Mouse (Mus musculus) kidney, adult 2 months (tissue): ENCODE measurements around the gene Mia2. TPM values are rescaled to one million over a fixed set of nuclear protein-coding genes. Genes with fewer than 3 reads are reported as not detected.

Experiments used
- DNase-seq: peaks from one replicate; pipeline ENCODE4 v3.0.0; 2021
- H3K27ac ChIP-seq: fragments of 200-500 bp; 2 replicates; pipeline ENCODE4 v1.5.1; 2012; ENCODE audit warnings: low read depth, low read length, control low read depth, inconsistent platforms; ENCODE audit not compliant: insufficient read depth
- H3K27me3 ChIP-seq: fragments of 200-500 bp; replicated peaks from 2 replicates; pipeline ENCODE4 v1.6.1; 2012; ENCODE audit warnings: mild to moderate bottlenecking, moderate library complexity, low read length, inconsistent platforms; ENCODE audit not compliant: control insufficient read depth, insufficient read depth
- H3K36me3 ChIP-seq: fragments of 200-500 bp; 2 replicates; pipeline ENCODE4 v1.6.1; 2012; ENCODE audit warnings: mild to moderate bottlenecking, moderate library complexity, low read length, inconsistent platforms; ENCODE audit not compliant: control insufficient read depth, insufficient read depth
- H3K4me1 ChIP-seq: fragments of 200-500 bp; 2 replicates; pipeline ENCODE4 v1.6.1; 2011; ENCODE audit warnings: low read length; ENCODE audit not compliant: control insufficient read depth, insufficient read depth
- H3K4me3 ChIP-seq: fragments of 200-500 bp; 2 replicates; pipeline ENCODE4 v1.5.1; 2011; ENCODE audit warnings: mild to moderate bottlenecking, low read depth, low read length, control low read depth; ENCODE audit not compliant: insufficient read depth
- CTCF ChIP-seq: fragments of 200-500 bp; conservative IDR thresholded peaks from 2 replicates; pipeline ENCODE4 v1.5.1; 2011; ENCODE audit warnings: low read depth, mild to moderate bottlenecking, control low read depth, low read length, moderate library complexity, mixed read lengths; ENCODE audit not compliant: insufficient read depth, insufficient read length
- POLR2A ChIP-seq: fragments of 200-500 bp; IDR thresholded peaks from one replicate; pipeline ENCODE4 v1.6.1; 2011; ENCODE audit warnings: low read depth, low read length, control low read depth
- WGBS: fragments of 180-500 bp; shearing (Covaris S2); methylation state at CpG from one replicate; pipeline ENCODE4 v1.1.7; 2018; 5-methylcytosine and 5-hydroxymethylcytosine counted together
- polyA plus RNA-seq: library from polyadenylated mRNA; depleted of rRNA; stranded (reverse); fragments of >200 nt; gene quantifications from 2 replicates; pipeline ENCODE4 v1.2.3, GENCODE M21; 2012

The Mia2 gene
- polyA plus RNA-seq, 1 experiment = 102 TPM

GRCm38 (mm10) chr12:59129592-59129991 is 34.0 kb downstream of the Mia2 start:
- Histone ChIP-seq H3K4me3 (peak overlapping the region; percentile 53), H3K36me3 (no peaks in the 10 kb centered on the region), H3K4me1 (peaks cover 14% of the 10 kb centered on the region; the same call in 1 of the 2 replicates), H3K27me3 (no peaks in the 10 kb centered on the region), H3K27ac (peak overlapping the region; percentile 98)
- TF ChIP-seq CTCF = no peak
- TF ChIP-seq POLR2A = no peak
- DNase-seq = peak; percentile 84
- 2% methylated on average over 6 of the region's 6 CpGs for whole genome bisulfite sequencing

- DNase-seq = peak; percentile 39
- TF ChIP-seq POLR2A (no peak), CTCF (no peak)
- WGBS = 0% methylated on average over 3 of the region's 3 CpGs
These were observed 34.6 kb downstream of the Mia2 start for GRCm38 (mm10) chr12:59130249-59130648.

GRCm38 (mm10) chr12:59130651-59131577 is 35.3 kb downstream of the Mia2 start:
- Histone ChIP-seq H3K4me3 (peak overlapping the region; percentile 53), H3K4me1 (peaks cover 14% of the 10 kb centered on the region; the same call in 1 of the 2 replicates), H3K27me3 (no peaks in the 10 kb centered on the region), H3K36me3 (no peaks in the 10 kb centered on the region), H3K27ac (peak overlapping the region; percentile 90)
- DNase-seq = peak; percentile 96
- TF ChIP-seq POLR2A (peak; percentile 22), CTCF (no peak)
- 1% methylated on average over 100 of the region's 100 CpGs for WGBS

More at GRCm38 (mm10) chr12:59130249-59130648, 34.6 kb downstream of the Mia2 start:
- Histone ChIP-seq H3K36me3 (no peaks in the 10 kb centered on the region), H3K27me3 (no peaks in the 10 kb centered on the region), H3K4me3 (peak overlapping the region; percentile 53), H3K4me1 (peaks cover 14% of the 10 kb centered on the region; the same call in 1 of the 2 replicates), H3K27ac (peak overlapping the region; percentile 90)

- no peak for DNase-seq
- no peaks in the 10 kb centered on the region for H3K27me3 ChIP-seq
- H3K4me3 ChIP-seq = peak overlapping the region; percentile 53
- H3K27ac ChIP-seq = peak overlapping the region; percentile 67
- H3K4me1 ChIP-seq = peaks cover 14% of the 10 kb centered on the region; the same call in 1 of the 2 replicates
- H3K36me3 ChIP-seq = no peaks in the 10 kb centered on the region
- TF ChIP-seq CTCF = no peak
- WGBS = under 1% methylated on average over 30 of the region's 30 CpGs
These were observed 36.0 kb downstream of the Mia2 start for GRCm38 (mm10) chr12:59131578-59131946.

- no peaks in the 10 kb centered on the region for H3K27me3 ChIP-seq
- WGBS = 43% methylated on average over 3 of the region's 3 CpGs
- H3K27ac ChIP-seq = no peak overlapping the region
- peaks cover 14% of the 10 kb centered on the region; the same call in 1 of the 2 replicates for H3K4me1 ChIP-seq
- DNase-seq = no peak
- TF ChIP-seq CTCF (no peak), POLR2A (no peak)
- H3K36me3 ChIP-seq = peaks cover 1% of the 10 kb centered on the region; the same call in 1 of the 2 replicates
- H3K4me3 ChIP-seq = peak overlapping the region; percentile 10; the same call in 1 of the 2 replicates
These were observed 36.9 kb downstream of the Mia2 start for GRCm38 (mm10) chr12:59132462-59132861.

GRCm38 (mm10) chr12:59132940-59133339 is 37.3 kb downstream of the Mia2 start:
- TF ChIP-seq CTCF (0 out of 2 replicates have a peak, but pooled peaks have one; percentile 22), POLR2A (no peak)
- no peak overlapping the region for H3K27ac ChIP-seq
- DNase-seq = peak; percentile 38
- WGBS = 54% methylated on average over 7 of the region's 7 CpGs
- H3K4me1 ChIP-seq = peaks cover 10% of the 10 kb centered on the region; the same call in 1 of the 2 replicates
- peaks cover 1% of the 10 kb centered on the region; the same call in 1 of the 2 replicates for H3K36me3 ChIP-seq
- no peak overlapping the region for H3K4me3 ChIP-seq
- no peaks in the 10 kb centered on the region for H3K27me3 ChIP-seq

- TF ChIP-seq CTCF = no peak
- no peak for TF ChIP-seq POLR2A
- Histone ChIP-seq H3K27ac (no peak overlapping the region), H3K4me1 (peaks cover 10% of the 10 kb centered on the region; the same call in 1 of the 2 replicates), H3K4me3 (no peak overlapping the region), H3K36me3 (peaks cover 4% of the 10 kb centered on the region; the same call in 1 of the 2 replicates), H3K27me3 (no peaks in the 10 kb centered on the region)
- 80% methylated on average over 10 of the region's 10 CpGs for WGBS
- DNase-seq = no peak
These were observed 37.9 kb downstream of the Mia2 start for GRCm38 (mm10) chr12:59133437-59133999.
